12 mouse cellular contexts compared by ENCODE assay signal in genomic region chr1:127280256-127280655, GRCm38 (mm10).
DNase-seq lines count a peak whose midpoint lies in the region; ATAC-seq and TF ChIP-seq lines count a peak whose summit lies in the region.
"Had no signal": no experiment of that assay in that cellular context is flagged by ENCODE, and none has a peak within 500 bp of the region (broad histone marks: within the 10 kb centered on the region; RNA-seq: fewer than 3 reads in every experiment).

No protein-coding gene starts in this region.

- no peaks in the 10 kb centered on the region for H3K27me3 ChIP-seq in midbrain, postnatal 0 days (ENCODE audit: insufficient read depth, low read length)
- H3K27me3 ChIP-seq in midbrain, embryonic 15.5 days (replicated peaks), result no peaks in the 10 kb centered on the region
- no peaks in the 10 kb centered on the region for H3K27me3 ChIP-seq in Patski
- H3K27me3 ChIP-seq: limb, embryonic 12.5 days; midbrain, embryonic 13.5 days had no signal

- ATAC-seq in midbrain, postnatal 0 days (ENCODE audit: low FRiP score), result no peak
- no peak for ATAC-seq in midbrain, embryonic 15.5 days (replicated peaks)
- ATAC-seq in Patski, result no peak
- ATAC-seq: midbrain, embryonic 13.5 days had no signal

- H3K36me3 ChIP-seq in midbrain, postnatal 0 days (ENCODE audit: insufficient read depth, low read length), result no peaks in the 10 kb centered on the region
- H3K36me3 ChIP-seq in midbrain, embryonic 15.5 days (replicated peaks), result no peaks in the 10 kb centered on the region

- WGBS in midbrain, postnatal 0 days, result 94% methylated on average over 1 of the region's 1 CpGs
- 95% methylated on average over 1 of the region's 1 CpGs for WGBS in midbrain, embryonic 15.5 days

- peak; percentile 30 for DNase-seq in heart, postnatal 4 days
- DNase-seq in heart, postnatal 25 days (ENCODE audit: low spot score), result no peak
- DNase-seq in midbrain, postnatal 0 days (ENCODE audit: low spot score), result no peak
- no peak for DNase-seq in Patski (ENCODE audit: low read depth, low spot score)
- peak; percentile 35 to 62 for DNase-seq in thymus, postnatal 10 days (ENCODE audit: low spot score in 2 of 2)
- DNase-seq in left cerebral cortex, postnatal 36 days (ENCODE audit: low spot score in 2 of 2), result no peak
- no peak for DNase-seq in heart, adult 18-20 months
- DNase-seq: cerebellum, adult 2 months; kidney, adult 8-10 months had no signal

- TF ChIP-seq CTCF in midbrain, postnatal 0 days (IDR thresholded peaks at IDR 0.05), result peak; percentile 54
- peak; percentile 42 for TF ChIP-seq CTCF in Patski (IDR thresholded peaks at IDR 0.05)

- POLR2A ChIA-PET in Patski (lab: Charles Lee), result no interaction called here

- in situ Hi-C loops in Patski (cut with MboI; ENCODE audit: low pct_unique_long_range_greater_than_20kb), result no loop called here

- CTCF ChIA-PET in Patski (lab: Charles Lee), result interaction anchor here (1.1 kb wide), 1 partner anchor 72 kb away, joined by 3 read pairs; no protein-coding TSS in a partner anchor

- H3K27ac ChIP-seq in midbrain, postnatal 0 days (ENCODE audit: low read depth, low read length), result no peak overlapping the region
- no peak overlapping the region for H3K27ac ChIP-seq in midbrain, embryonic 15.5 days
- H3K27ac ChIP-seq: limb, embryonic 12.5 days; midbrain, embryonic 13.5 days had no signal

- no peak overlapping the region for H3K9ac ChIP-seq in midbrain, postnatal 0 days (replicated peaks; ENCODE audit: low read length, poor library complexity, severe bottlenecking)
- H3K9ac ChIP-seq in midbrain, embryonic 15.5 days, result no peak overlapping the region
- H3K9ac ChIP-seq: limb, embryonic 12.5 days; midbrain, embryonic 13.5 days had no signal

- intact Hi-C loops in heart, postnatal 25 days (cut with DNase I), result no loop called here
- intact Hi-C loops in left cerebral cortex, postnatal 36 days (cut with DNase I), result no loop called here

- no peaks in the 10 kb centered on the region for H3K9me3 ChIP-seq in midbrain, postnatal 0 days (ENCODE audit: low read length)
- no peaks in the 10 kb centered on the region; the same call in 1 of the 2 replicates for H3K9me3 ChIP-seq in midbrain, embryonic 15.5 days
- H3K9me3 ChIP-seq: midbrain, embryonic 13.5 days had no signal

- no peaks in the 10 kb centered on the region for H3K4me1 ChIP-seq in midbrain, postnatal 0 days (ENCODE audit: insufficient read depth, low read length)
- H3K4me1 ChIP-seq in midbrain, embryonic 15.5 days, result no peaks in the 10 kb centered on the region
- H3K4me1 ChIP-seq: midbrain, embryonic 13.5 days had no signal

- no peak overlapping the region for H3K4me2 ChIP-seq in midbrain, postnatal 0 days (ENCODE audit: low read depth, low read length, poor library complexity, severe bottlenecking)
- no peak overlapping the region for H3K4me2 ChIP-seq in midbrain, embryonic 15.5 days
- H3K4me2 ChIP-seq: limb, embryonic 12.5 days; midbrain, embryonic 13.5 days had no signal

- H3K4me3 ChIP-seq in midbrain, postnatal 0 days (ENCODE audit: low read depth, low read length), result no peak overlapping the region
- H3K4me3 ChIP-seq in midbrain, embryonic 15.5 days, result no peak overlapping the region
- H3K4me3 ChIP-seq: limb, embryonic 12.5 days; midbrain, embryonic 13.5 days had no signal

Comparison
In these comparisons a context has a peak if more than half of its experiments do, and no peak if none do; other contexts are left out.
1. DNase-seq: peak in heart, postnatal 4 days (single experiment) and thymus, postnatal 10 days (2 of 2); none in heart, postnatal 25 days (single experiment), midbrain, postnatal 0 days (single experiment), Patski (single experiment), left cerebral cortex, postnatal 36 days (0 of 2) and heart, adult 18-20 months (0 of 2).